Mouse (Mus musculus) spleen, adult 2 months (tissue): ENCODE data around the gene Fndc7.

ENCODE experiments used
- CTCF ChIP-seq: fragments of 200-500 bp; IDR thresholded peaks from 2 replicates; pipeline ENCODE4 v1.5.1; 2011; ENCODE audit warnings: mild to moderate bottlenecking, inconsistent platforms; ENCODE audit not compliant: insufficient read depth, insufficient read length, insufficient replicate concordance; ENCODE audit errors: extremely low read depth
- POLR2A ChIP-seq: fragments of 200-500 bp; IDR thresholded peaks from 2 replicates; pipeline ENCODE4 v1.6.1; 2011; ENCODE audit warnings: low read depth, low read length, inconsistent platforms

GRCm38 (mm10) chr3:108831750-108832149 lies 58.1 kb downstream of the Fndc7 start:
- no peak for TF ChIP-seq POLR2A
- TF ChIP-seq CTCF = no peak
